Mouse (Mus musculus) gonadal fat pad, adult 2 months (tissue): ENCODE results near the gene Ptk6. TPM values are rescaled to one million over a fixed set of nuclear protein-coding genes. Genes with fewer than 3 reads are reported as not detected.

Experiments
- DNase-seq: peaks from one replicate; pipeline ENCODE4 v3.0.0-alpha.2; 2012; ENCODE audit warnings: low read depth
- polyA plus RNA-seq: library from polyadenylated mRNA; depleted of rRNA; stranded (reverse); fragments of >200 nt; gene quantifications from 2 replicates; pipeline ENCODE4 v1.2.3, GENCODE M21; 2012; rRNA removed

The Ptk6 gene
- polyA plus RNA-seq: 0.05 and 0.10 TPM in 2 replicates

DNA sequence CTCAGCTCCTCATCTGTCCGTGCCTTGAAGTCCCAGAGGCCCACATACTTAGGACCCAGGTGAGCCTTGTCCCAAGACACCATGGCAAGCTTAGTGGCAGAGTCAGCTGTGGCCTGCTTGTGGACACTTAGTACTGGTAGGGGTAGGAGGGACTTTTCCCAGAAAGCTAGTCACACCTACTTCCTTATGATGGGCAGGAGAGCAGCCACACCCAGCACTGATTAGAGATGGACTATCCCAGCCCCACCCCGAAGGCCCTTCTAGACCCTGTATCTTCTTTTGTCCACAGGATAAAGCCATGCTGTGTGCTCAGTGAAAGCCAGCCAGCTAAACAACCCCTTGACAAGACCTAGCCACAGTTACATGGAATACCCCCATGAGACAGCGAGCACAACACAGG lies at the start of gene Ptk6:
TSS of gene Ptk6 (minus strand) at position 368 of the 400 bp plus-strand sequence.
- DNase-seq: no peak

DNA sequence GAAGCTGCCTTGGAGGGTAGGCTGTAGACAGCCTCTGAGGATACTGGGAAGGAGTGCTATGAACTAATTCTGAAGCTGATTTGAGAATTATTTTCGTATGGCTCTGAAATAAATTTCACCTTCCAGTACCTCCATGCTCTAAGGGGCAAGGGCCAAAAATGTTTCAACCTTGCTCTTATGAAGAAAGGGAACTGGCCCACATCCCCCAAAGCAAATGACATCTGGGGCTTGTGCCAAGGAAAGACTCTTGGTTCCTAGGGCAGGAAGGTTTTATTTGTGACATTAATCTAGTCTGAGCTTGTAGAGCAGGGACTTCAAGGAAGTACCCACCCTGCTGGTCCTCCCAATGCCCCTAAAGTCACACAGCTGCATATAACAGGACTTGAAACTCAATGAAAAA lies 49.3 kb upstream of the Ptk6 start:
- no peak for DNase-seq

DNA sequence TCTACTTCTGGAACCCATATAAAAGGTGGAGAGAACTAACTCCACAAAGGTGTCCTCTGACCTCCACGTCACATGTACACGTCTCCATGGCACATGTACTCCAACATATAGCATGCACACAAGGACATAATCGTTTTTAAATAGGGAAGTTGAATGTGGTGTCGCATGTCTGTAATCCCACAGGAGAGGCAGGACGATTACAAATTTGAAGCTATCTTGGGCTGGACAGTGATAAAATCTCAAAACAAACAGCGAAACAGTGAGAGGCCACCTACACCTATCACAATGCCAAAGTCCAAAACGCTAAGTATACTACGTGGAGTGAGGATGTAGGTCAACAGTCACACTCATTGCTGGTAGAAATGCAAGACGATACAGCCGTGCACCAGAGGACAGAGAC lies 46.6 kb upstream of the Ptk6 start:
- DNase-seq: no peak

DNA sequence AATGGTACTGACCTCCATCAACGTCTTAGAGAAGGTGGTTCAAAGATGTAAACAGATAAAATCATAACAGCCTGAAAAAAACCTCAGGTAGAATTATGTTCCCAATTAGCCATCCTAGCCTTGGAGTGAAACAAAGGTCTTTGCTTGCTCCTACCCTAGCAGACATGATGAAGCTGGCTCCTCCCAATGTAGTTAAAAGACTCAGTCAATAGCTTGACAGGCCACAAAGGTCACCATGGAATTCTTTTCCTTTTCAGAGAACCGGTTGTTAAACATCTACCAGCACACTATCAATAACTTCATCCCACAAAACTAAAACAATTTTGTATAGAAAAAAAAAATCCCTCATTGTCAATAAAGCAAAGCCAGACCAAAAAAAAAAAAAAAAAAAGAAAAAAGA lies 42.4 kb upstream of the Ptk6 start:
- no peak for DNase-seq

DNA sequence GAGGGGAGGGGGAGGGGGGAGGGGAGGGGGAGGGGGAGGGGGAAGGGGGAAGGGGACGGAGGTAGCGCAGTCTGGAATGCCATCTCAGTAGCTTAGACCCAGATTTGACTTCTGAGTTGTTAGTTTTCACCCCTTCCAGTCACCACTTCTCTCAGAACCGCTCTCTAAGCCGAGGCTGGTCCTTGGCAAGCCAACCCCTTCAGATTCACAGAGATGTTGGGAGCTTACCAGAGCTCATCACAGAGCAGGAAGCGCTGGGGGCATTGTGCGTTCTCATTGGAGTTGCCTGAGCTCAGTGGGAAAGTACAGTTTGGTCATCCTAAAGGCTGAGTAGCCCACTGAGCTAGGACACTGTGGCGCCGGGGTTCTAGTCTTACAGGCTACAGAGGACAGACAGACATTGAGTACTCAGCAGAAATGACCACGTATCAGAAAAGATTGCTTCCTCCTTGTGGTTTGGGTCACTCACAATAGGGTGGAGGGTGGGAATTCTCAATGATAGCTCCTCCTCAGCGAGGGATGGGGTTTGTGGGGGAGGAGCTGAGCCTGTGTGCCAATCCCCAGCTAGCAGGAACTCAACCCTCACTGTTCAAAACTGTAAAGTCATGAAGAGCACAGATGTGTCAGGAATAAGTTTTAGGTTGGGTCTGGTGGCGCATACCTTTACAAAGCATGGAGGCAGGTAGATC lies 41.3 kb upstream of the Ptk6 start:
- DNase-seq: no peak

DNA sequence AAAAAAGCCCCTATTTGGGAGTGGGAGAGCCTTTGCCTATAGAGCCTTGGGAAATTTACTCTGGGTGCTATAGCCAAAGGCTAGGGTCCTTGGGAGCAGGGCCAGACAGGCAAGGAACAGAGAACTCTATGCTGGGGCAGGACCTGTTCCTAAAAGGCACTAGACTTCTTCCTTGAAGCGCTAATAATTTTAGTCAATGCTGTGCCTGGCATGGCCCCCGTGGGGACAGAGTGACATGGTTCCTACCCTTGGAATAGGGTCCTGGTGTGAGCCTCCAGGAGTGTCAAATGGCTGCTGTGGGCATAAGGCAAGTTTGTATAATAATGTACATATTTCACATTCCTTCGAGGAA lies 39.7 kb upstream of the Ptk6 start:
- DNase-seq: no peak

DNA sequence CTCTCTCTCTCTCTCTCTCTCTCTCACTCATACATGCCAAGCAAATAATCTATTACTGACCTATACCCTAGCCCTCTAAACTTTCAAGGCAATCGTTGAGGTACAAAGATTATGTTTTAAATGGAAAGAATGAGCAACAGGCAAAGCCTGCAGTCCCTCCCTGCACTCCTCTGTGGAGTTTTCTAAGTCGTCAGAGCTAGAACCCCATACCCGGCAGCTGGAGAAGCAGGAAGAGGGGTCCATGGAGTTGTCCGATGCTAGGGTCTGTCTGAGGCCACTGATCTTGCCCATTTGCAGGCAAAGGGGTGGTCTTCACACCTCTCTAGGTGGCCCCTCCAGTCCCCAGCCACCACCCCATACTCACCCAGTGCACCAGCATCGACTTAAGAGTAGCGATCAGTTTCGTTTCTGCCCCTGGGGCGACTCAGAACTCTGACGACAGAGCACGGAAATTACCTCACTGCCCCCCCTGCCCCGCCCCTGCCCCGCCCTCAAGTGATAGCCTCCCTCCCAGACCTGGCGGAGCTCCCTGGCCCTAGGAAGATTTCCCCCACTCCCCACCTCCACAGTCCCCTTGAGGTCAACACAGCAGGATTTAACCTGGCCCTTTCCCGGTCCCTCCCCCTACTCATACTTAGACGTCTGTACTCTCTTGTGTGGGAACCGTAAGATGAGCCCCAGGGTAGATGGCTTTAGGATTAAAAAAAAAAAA lies 39.2 kb upstream of the Ptk6 start, which contains the start of gene Helz2:
TSS of gene Helz2 (minus strand) at position 426 of the 712 bp plus-strand sequence.
- DNase-seq: no peak

DNA sequence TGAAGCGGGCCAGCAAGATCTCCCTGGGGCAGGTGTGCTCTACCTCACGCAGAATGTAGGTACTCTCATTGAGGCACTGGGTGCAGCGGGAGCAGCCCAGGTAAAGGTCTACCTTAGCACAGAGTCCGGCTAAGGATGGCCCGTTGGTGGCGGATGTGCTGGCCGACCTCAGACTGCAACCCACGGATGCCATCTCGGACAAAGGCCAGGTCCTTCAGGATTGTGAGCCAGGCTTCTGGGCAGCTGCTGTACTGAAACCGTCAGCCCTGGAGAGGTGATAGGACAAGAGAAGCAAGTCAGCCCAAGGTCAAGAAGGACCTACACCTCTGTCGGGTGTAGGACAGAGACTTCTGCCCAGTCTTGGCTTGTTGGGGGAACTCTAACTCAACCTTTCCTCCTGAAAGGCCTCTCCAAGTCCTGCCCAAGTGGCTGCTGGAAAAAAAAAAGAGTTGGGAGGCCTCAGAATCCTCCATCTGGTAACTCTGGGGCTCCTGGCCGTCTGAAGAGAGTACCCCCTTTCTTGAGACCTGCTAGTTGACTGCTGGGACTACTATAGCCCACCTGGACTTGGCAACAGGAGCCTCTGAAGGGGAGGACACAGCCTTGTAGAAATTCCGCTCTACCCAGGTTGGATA lies 38.3 kb upstream of the Ptk6 start:
- DNase-seq: no peak

DNA sequence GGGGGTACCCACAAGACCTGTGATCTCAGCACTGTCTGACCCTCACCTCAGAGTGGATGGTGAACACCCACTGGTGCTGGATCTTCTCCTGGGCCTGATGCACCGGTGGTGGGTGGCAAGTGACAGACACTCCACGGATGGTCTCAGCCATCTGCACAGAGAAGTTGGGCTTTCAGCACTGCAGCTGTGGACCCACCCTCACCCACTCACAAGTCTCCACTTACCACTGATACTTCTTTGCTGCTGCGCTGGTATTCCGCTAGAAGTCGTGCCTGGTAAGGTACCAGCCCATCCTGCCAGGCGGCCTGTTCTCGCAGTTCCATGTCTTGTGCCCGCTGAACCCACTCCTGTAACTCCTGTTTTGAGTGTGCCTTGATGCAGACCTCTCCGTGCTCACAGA lies 36.7 kb upstream of the Ptk6 start:
- DNase-seq: no peak

DNA sequence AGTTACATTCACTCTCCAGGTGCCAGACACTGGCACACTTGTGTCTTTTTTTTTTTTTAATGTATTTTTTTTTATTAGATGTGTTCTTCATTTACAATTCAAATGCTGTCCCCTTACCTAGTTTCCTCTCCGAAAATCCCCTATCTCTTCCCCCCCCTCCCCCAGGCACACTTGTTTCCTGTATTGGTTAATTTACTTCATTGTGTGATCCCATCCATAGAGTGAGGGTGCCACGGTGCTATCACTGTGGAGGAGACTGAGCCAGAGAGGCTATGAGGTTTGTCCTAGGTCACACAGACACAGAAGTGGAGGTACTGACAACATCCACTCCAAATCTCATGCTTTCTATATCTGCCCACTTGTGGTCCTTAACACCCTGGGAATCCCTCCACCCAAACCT lies 36.3 kb upstream of the Ptk6 start:
- DNase-seq: no peak

DNA sequence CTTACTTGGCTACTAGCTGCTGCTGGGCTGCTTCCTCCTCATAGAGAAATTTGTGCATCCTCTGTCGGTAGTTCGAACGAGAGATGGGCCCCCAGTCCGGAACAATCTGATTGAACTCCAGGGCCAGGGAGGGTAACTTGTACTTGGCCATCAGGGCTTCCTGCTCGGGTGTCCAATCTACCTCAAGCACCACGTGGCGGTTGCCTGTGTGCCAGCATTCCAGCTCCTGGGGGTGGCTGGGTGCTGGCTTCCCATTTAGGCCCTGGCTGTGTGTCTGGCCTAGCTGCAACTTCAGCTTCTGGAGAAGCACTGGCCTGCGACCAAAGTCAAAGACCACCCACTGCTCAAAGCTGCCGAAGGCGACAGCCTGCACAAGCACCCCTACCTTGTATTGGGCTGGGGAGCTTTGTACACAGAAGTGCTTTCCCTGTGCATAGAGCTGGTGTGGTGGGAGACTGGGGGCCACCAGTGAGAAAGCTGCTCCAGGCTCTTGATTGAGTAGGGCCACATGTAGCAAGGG lies 35.6 kb upstream of the Ptk6 start:
- no peak for DNase-seq

DNA sequence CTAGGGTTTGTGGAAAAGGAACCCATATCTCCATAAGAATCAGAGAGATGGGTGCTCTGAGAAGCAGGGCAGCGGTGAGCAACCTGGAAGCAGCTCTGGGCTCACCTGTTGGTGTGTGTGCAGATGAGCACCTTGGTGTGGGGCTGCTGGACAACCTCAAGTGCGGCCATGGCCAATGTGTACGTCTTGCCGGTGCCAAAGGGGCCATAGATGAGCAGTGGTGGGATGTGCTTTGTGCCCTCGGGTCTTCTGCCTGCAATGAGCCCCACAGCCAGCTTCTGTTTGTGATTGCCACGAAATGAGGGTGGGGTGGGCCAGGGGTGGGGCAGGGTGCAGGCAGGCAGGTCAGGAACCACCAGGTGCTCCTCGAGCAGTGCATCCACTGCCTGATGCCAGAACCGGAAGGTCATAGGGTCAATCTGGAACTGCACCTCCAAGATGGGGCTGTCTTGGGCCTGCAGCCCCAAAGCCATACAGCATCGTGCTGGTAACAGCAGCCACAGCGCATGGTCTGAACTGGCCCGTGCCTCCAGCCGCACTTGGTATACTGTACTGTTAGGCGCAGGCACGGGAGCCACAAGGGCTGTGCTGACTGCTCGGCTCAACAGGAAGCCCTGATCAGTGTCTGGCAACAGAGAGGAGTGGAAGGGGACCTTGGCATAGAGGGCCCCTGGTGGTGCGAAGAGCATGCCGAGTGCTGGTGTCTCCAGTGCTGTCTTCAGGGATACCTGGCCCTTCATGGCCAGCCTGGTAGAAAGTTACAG lies 34.8 kb upstream of the Ptk6 start:
- no peak for DNase-seq

DNA sequence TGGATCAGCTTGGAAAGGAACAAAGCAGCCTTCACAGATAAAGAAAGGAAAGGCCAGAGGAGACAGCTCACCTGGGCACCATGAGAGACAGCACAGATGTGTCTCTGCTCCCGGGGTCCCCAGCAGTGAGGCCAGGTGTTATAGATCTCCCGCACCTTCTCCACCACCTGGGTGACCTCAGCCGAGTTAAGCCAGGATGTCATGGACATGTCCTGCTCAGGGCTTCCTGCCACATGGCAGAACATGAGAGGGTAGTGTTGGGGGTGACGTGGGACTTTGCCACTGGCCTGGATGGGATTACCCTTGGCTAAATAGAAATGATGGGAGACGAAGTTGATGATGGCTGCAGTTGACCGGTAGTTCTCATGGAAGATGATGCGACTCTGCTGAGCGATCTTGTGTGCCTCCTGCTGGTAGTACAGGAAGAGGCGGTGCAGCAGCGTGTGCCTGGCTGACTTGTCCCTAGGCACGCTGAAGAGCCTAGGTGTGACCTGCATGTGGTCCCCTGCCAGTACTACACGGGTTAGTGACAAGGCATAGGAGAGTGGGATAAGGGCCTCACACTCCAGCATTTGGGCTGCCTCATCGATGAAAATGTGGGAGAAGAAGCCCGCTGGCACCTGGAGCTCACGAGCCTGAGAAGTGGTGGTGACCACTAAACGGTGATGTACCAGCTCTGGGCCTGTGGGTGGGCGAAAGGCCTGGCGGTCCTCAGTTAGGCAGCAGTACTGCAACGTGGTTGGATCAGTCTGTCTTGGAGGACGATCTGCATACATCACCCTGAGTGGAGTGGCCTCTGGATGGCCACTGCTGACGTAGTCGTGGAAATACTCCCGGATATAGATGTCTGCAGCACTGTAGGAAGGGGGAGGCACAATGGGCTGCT lies 33.3 kb upstream of the Ptk6 start:
- DNase-seq: no peak

DNA sequence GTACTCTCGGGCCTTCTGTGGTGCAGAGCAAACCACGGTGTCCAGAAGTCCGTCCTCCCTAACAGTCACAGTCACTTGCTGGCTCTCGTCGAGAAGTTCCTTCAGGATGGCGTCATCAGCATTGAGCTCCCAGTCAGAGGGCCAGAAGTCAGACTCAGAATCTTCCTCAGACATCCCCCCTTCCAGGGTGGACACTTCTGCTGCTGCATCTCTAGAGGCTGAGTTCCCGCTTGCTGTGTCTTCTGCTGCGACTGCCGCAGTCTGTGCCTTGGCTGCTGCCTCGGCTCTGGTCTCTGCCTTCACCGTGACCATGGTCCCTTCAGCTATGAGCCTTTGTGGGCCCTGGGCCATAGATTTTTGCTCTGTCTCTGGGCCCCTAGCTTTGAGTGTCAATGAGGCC lies 32.1 kb upstream of the Ptk6 start:
- DNase-seq: no peak

DNA sequence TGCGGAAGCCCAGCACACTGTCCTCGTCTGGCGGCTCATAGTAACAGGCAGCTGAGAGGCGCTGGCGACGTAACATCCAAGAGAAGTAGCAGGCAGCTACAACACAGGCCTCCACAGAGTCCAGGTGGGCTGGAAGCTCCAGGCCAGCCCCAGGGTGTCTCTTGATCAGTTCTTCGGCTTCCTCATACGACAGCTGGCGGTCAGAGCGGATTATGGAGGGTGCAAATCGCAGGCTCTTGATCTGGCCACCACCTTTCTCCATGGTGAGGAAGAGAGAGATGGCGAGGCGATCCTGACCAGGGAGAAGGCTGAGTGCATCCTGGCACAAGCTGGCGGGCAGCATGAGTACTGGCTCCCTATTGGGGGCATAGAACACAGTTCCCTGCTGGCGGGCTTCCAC lies 30.9 kb upstream of the Ptk6 start:
- DNase-seq: no peak

DNA sequence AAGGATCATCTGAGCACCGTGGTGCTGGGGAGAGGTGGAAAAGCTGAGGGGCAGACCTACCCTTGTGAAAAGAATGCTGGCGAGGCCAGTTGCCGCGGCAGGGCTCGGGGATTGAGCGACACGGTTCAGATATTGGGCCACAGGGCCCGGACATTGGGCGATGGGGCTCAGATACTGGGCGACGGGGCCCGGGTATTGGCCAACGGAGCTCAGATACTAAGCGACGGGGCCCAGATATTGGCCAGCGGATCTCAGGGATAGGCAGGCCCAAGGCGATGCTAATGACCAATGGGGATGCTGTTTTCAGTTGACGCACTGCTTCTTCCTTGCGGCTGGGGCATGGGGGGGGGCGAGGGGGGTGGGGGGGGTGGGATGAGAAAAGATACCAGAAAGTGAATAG lies 28.6 kb upstream of the Ptk6 start:
- no peak for DNase-seq

DNA sequence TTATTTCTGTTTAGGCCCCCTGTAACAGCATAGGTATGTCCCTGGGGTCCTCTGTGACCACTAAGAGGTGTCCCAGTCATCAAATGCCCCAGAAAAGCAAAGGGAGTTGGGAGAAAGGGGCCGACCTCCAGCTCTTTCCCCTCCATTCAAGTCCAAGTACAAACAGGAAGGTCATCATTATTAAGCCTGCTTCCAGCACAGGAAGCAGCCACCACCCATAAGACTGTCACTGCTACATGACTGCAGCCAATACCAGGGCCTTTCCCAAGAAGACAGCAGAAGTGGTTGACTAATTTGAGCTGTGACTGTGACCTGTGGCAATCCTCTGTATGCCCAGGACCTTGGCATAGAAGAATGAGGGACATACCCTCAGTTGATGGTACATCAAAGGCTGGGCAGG lies 25.7 kb upstream of the Ptk6 start:
- DNase-seq: no peak

DNA sequence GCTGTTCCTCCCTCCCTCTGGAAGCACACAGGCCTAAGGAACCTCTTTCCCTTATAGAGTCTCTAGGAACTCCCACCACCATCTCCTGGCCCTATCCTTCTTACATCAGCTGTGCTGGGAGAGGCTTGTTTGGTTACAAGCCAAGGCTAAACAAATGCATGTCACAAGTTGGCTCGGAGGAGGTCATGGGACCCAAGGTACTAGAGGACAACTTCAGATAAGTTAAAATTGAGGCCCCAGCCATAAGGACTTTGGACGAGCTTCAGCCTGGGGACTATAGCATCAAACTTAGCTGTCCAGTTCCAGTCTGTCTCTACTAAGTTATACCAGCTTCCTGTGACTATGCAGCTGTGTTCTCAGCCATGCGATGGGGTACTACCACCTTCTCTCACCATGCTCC lies 24.5 kb upstream of the Ptk6 start:
- no peak for DNase-seq

DNA sequence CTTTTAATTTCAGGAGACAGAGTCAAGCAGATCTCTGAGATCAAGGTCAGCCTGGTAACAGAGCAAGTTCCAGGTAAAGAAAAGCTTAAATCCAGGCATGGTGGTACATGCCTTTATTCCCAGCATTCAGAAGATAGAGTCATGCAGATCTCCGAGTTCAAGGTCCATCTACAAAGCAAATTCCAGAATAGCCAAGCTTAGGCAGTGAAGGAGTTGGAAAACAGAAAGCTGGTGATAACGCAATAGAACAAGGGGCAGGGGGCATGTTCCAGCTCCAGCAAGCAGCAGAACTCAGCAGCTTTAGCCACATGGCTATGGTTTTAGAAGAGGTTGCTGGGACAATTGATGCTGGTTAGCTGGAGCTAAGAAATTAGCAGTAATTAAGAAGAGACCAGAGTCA lies 22.4 kb upstream of the Ptk6 start:
- no peak for DNase-seq

DNA sequence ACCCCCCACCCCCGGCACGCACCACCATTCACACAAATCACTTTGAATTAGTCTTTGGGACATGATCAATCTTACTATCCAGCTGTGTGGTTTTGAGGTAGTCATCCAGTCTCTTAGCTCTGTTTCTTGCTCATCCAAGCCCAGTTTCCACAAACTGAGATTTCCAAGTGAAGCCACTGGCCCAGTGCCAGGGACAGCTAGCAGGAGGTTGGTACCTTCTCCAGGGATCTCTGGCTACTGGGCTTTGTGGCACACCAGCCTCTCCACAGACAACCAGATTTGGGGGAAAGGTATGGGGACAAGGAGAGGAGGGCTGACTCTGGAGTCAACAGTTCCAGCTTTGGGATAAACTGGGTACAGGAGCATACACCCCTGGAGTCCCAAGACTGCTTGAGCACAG lies 17.8 kb upstream of the Ptk6 start:
- DNase-seq: no peak

DNA sequence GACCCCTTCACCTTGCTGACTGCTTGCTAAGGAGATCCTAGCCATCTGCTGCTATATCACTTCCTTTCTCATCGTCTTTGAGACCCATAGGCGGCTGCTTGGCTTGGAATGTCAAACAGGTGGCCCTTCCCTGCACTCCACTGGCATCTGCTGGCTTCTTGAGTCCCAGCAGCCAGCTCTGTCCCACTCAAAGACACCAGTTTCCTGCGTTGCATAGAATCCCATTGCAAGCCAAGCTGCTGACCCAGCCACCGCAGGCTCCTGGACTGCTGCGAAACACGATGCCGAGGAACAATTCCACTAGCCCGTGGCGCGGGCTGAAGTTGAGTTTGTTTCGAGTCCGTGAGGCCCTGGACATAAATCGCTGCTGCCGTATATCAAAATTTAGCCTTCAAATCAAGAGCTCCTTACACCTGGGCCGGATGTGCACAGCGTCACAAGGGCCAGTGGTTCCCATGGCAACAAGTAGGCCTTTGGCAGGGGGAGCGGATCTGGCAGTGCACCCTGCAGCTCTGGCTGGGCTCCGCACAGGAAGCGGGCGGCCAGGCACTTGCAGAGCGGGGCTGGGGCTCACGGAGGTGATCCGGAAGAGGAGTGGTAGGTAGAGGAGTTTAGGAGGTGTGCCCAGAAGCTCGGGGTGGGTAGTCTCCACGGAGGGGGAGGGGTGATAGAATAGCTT lies 17.1 kb upstream of the Ptk6 start, which contains the start of gene Fndc11:
TSS of gene Fndc11 (plus strand) at position 476 of the 679 bp plus-strand sequence.
- DNase-seq: no peak
